Mouse (Mus musculus): ENCODE results near the gene Dcaf17.

The Dcaf17 gene

GRCm38 (mm10) chr2:71117797-71118708, 62.9 kb downstream of the Dcaf17 start, which contains the start of gene Cybrd1:
Gene Cybrd1, plus strand, starts transcription at chr2:71117923.
- DNase-seq (ENCODE audit: low read depth in 2 of 2, low spot score in 2 of 2): peak in 1 of 2 experiments; percentile 6

GRCm38 (mm10) chr2:71120844-71121243, 65.7 kb downstream of the Dcaf17 start:
- DNase-seq (ENCODE audit: low read depth in 2 of 2, low spot score in 2 of 2): no peak

- no peak for DNase-seq (ENCODE audit: low read depth in 2 of 2, low spot score in 2 of 2)
These were observed 66.3 kb downstream of the Dcaf17 start for GRCm38 (mm10) chr2:71121406-71121805.

- no peak for DNase-seq (ENCODE audit: low read depth in 2 of 2, low spot score in 2 of 2)
These were observed 67.3 kb downstream of the Dcaf17 start for GRCm38 (mm10) chr2:71122268-71123029.

- no peak for DNase-seq (ENCODE audit: low read depth in 2 of 2, low spot score in 2 of 2)
These were observed 68.5 kb downstream of the Dcaf17 start for GRCm38 (mm10) chr2:71123591-71123990.

GRCm38 (mm10) chr2:71127779-71128534, 72.8 kb downstream of the Dcaf17 start:
- DNase-seq (ENCODE audit: low read depth in 2 of 2, low spot score in 2 of 2): peak in 1 of 2 experiments; percentile 41

GRCm38 (mm10) chr2:71130366-71130765, 75.2 kb downstream of the Dcaf17 start:
- DNase-seq (ENCODE audit: low read depth in 2 of 2, low spot score in 2 of 2): no peak

- no peak for DNase-seq (ENCODE audit: low read depth in 2 of 2, low spot score in 2 of 2)
These were observed 76.9 kb downstream of the Dcaf17 start for GRCm38 (mm10) chr2:71131866-71132496.

- no peak for DNase-seq (ENCODE audit: low read depth in 2 of 2, low spot score in 2 of 2)
These were observed 78.9 kb downstream of the Dcaf17 start for GRCm38 (mm10) chr2:71134041-71134505.

GRCm38 (mm10) chr2:71134836-71135235, 79.7 kb downstream of the Dcaf17 start:
- no peak for DNase-seq (ENCODE audit: low read depth in 2 of 2, low spot score in 2 of 2)

- no peak for DNase-seq (ENCODE audit: low read depth in 2 of 2, low spot score in 2 of 2)
These were observed 85.5 kb downstream of the Dcaf17 start for GRCm38 (mm10) chr2:71140622-71141021.

GRCm38 (mm10) chr2:71142410-71142809, 87.3 kb downstream of the Dcaf17 start:
- DNase-seq (ENCODE audit: low read depth in 2 of 2, low spot score in 2 of 2): no peak

GRCm38 (mm10) chr2:71145853-71146252, 90.7 kb downstream of the Dcaf17 start:
- no peak for DNase-seq (ENCODE audit: low read depth in 2 of 2, low spot score in 2 of 2)

GRCm38 (mm10) chr2:71146266-71146665, 91.1 kb downstream of the Dcaf17 start:
- DNase-seq (ENCODE audit: low read depth in 2 of 2, low spot score in 2 of 2): no peak

GRCm38 (mm10) chr2:71147816-71148215, 92.7 kb downstream of the Dcaf17 start:
- no peak for DNase-seq (ENCODE audit: low read depth in 2 of 2, low spot score in 2 of 2)

Data from CD8-positive naive resting alpha-beta T cell, adult 2 months (primary cell).